Mouse (Mus musculus) right cerebral cortex, adult 2 months (tissue): Measurements from ENCODE around the gene Sds.

Experiments
- DNase-seq, 2 experiments: peaks; one replicate each; pipeline ENCODE4 v3.0.0; 2021 to 2022; ENCODE audit warnings: low spot score in 2 of 2

The Sds gene

DNA sequence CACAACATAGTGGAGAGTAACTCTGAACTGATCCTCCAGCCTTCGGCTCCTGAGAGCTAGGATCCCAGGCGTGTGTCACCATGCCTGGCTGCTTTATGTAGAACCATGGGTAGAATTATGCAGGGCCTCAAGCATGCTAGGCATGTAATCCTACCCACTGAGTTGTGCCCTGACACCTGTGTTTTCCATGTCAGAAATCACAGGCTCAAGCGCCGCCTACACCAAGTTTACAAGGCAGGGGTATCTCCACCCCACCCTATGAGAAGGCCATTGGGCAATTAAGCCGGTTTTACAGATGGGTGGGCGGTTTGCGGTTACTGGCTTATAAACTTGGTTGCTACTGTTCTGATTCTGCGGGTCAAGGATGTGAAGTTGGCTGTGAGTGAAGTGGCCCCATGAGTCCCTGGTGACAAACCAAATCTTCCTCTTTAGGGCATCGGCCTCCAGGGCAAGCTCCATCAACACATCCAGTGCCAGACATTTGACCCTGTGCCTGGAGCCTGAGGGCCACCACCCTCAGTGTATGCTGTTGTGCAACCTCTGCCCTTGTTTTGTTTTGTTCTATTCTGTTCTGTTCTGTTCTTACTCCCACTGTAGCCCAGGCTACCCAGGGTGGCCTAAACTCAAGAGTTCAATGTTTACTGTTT is 37.8 kb downstream of the Sds start:
- DNase-seq = no peak

DNA sequence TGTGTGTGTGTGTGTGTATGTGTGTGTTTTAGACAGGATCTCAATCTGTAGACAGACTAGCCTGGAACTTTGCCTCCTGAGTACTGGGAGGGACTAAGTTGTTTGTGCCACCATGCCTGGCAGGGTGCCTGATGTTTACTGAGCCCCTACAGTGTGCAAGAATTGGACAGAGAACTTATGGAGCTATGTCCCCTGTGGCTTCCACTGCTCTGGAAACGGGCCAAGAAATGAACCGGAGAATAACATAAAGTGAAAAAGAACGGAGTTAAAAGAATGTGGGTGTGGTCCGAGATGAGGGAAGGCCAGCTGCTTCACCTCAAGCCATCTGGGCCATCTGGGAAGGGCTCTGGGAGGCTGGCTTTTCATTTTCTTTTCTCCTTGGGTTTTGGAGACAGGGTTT is 38.4 kb downstream of the Sds start:
- DNase-seq = no peak

DNA sequence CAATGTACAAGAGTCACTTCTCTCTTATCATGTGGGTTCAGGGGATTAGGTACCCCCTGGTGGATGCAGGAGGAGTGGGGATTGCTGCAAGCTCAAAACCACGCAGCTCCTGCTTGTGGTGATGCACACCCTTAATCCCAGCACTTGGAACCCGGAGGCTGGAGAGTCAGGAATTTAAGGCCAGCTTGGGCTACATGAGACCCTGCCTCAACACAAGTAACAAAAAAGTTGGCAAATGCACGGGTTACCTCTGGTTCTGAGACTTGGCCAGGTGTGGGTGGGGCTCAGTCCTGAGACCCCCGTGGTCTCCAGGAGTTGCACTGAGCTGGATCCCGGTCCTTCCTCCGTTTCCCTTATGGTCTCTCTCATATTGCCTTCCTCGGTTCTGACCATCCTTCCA is 39.1 kb downstream of the Sds start:
- no peak for DNase-seq

DNA sequence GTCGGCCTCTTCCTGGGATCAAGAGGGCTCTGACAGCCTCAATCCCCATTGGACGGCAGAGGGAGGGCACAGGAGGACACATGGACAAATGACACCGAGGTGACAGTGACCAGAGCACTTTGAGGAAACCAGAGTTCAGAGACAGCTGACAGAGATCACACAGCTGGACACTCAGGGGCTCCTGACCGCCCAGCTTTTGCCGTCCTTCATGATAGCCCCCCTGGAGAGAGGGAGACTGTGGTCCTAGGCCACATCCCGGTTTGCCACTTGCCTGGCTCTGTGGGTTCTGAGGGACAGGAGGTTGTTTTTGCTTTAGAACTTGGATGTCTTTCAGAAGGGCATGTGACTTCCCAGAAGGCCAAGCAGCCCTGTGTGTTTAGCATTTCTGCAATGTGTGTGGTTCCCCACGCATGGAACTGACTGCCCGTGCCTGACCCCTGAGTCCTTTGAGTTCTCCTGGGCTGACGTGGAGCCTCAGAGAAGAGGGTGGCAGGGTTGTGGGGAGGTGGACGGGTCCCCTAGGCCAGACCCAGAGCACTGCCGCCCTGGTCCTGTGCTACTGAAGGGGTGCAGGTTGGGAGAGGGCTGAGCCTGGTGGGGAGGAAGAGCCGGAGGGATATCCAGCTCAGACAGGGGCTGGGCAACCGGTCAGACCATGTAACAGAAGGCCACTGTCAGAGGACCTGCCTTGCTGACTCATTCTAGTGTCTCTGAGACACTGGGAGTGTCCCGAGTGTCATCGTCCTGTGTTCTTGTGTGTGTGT is 40.1 kb downstream of the Sds start:
- DNase-seq = no peak

DNA sequence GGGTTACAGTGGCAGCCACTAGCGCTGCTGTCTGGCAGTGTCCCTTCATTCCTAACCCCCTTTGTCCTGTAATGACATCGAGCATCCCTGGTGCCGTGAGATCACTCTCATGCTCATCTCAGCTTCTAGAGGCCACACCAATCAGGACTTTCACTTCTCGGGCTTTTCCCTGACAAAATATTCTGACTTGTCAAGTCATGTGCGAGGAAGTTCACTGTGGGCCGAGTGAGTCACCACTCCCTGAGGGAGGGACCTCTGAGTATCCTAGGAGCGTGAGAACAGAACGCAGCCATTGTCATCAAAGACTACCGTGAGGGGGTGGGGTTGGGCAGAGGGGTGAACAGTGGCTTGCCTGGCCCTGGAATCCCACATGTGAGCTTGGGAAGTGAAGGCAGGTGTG is 41.2 kb downstream of the Sds start:
- no peak for DNase-seq

DNA sequence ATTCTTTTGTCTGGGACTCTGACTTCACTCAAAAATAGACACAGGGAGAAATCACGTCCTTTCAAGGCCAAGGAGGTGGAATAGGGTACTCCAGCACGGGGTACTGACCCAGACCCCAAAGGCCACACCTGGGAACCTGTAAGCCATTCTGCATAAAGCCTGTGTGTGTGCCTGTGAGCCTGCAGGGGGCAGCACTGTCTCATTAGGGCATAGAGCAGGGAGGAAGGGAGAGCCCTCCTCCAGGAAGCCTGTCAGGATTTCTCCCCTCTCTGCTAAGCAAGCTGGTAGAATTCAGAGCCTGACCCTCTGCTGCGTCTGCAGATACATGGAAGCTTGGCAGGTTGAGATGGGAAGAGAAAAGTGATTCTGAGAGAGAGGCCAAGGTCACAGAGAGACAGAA is 46.3 kb downstream of the Sds start:
- no peak for DNase-seq

DNA sequence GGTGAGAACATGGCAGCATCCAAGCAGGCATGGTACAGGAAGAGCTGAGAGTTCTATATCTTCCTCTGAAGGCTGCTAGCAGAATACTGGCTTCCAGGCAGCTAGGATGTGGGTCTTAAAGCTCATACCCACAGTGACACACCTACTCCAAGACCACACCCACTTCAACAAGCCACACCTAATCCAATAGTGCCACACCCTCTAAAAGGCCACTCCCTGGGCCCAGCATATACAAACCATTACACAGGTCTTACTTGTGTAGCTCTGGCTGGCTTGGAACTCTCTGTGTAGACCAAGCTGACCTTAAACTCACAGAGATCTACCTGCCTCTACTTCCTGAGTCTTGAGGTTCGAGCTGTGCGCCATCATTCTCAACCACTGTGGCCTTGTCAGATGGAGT is 48.4 kb downstream of the Sds start:
- no peak for DNase-seq

DNA sequence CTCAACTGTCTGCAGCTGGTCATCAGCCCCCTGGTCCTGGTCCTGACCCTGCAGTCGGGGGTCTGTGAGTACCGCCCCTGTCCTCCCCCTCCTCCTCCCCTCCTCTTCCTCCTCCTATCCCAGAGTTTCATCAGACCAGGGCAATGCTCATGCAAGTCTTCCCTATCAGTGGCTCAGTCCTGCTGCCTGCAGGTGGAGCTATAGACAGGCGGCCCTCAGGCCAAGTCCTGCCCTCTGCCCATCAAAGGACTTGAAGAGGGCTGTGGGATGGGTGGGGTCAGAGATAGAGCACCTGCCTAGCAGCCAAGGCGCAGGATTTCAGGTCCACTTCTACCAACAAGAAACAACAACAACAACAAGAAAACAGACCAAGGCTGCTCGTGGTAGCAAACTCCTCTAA is 49.4 kb downstream of the Sds start:
- DNase-seq = no peak

DNA sequence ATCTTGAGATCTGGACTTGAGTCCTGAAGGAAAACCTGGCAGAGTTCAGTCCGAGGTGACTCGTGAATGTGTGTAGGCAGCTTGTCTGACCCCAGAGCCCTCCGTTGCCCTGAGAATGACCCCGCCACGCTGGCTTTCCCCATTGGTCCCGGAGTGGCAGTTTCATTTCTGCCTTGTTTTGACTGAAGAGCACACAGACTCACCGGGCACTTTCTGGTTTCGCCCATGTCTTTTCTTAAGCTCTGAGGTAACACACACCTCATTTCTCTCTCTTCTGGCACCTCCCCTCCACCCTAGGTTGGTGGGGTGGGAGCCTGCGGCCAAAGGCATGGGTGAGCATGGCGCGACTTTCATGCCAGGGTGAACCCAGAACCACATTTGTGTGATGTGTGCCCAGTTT is 50.0 kb downstream of the Sds start:
- DNase-seq = no peak

DNA sequence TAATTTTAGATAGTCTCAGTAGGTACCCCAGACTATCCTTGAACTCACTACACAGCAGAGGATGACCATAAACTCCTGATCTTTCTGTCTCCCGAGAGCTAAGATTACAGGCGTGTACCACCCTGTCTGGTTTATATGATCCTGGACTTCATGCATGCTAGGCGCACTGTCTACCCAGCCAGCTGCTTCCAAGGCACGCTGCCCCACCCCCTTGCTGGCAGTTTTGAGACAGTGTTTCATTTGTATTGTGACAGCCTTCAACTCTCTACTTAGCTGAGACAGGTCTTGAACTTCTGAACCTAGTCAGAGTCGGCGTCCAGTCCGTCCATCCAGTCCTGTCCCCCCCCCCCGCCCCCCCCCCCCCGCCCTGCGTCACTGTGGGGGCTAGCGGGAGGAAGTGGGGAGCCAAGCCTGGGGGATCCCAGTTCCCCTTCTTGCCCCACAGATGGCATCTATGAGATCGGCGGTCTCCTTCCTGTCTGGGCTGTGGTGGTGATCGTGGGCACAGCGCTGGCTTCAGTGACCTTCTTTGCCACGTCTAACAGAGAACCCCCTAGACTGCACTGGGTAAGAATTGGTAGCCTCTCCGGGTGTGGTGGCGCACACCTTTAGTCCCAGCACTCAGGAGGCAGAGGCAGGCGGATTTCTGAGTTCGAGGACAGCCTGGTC is 51.1 kb downstream of the Sds start:
- DNase-seq = no peak

DNA sequence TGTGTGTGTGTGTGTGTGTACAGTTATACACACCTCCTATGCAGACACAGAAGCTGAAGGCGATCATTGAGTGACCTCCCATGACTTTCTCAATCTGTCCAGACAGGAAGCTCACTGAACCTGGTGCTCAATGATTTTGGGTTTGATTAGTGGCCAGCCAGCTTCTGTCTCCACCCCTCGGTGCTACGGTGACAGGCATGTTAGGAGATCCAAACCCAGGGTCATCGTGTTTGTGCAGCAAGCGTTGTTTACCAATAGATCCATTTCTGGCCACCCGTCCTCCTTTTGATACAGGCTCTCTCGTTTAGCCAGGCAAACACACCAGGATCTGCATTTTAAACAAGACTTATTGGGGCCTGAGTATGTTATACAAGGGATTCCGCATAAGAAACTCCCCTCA is 55.3 kb downstream of the Sds start:
- DNase-seq = no peak
